Mouse (Mus musculus) testis, postnatal 10 days (tissue): Measurements from ENCODE around the gene Iqcf4.
"Not testable (repeated sequence)": the region's sequence is repeated elsewhere in the genome, so short reads cannot be mapped to it uniquely, and the experiment has no call there.

ENCODE experiments used
- DNase-seq: peaks from one replicate; pipeline ENCODE4 v3.0.0; 2021; ENCODE audit warnings: low spot score

Iqcf4 gene

GRCm38 (mm10) chr9:106570896-106571295 lies at the start of gene Iqcf4:
TSS of gene Iqcf4 (minus strand) at chr9:106570996.
- DNase-seq, result peak; percentile 24

- no peak for DNase-seq
Measured at GRCm38 (mm10) chr9:106617496-106617895, 46.7 kb upstream of the Iqcf4 start.

- no peak for DNase-seq
Measured at GRCm38 (mm10) chr9:106616306-106616705, 45.5 kb upstream of the Iqcf4 start.

- DNase-seq, result no peak
Measured at GRCm38 (mm10) chr9:106614616-106615015, 43.8 kb upstream of the Iqcf4 start.

- no peak for DNase-seq
Measured at GRCm38 (mm10) chr9:106613951-106614350, 43.2 kb upstream of the Iqcf4 start.

GRCm38 (mm10) chr9:106610727-106611126 lies 39.9 kb upstream of the Iqcf4 start:
- no peak for DNase-seq

GRCm38 (mm10) chr9:106600546-106600945 lies 29.8 kb upstream of the Iqcf4 start:
- peak; percentile 74 for DNase-seq

GRCm38 (mm10) chr9:106598466-106598865 lies 27.7 kb upstream of the Iqcf4 start:
- no peak for DNase-seq

GRCm38 (mm10) chr9:106595836-106596235 lies 25.0 kb upstream of the Iqcf4 start:
- no peak for DNase-seq

GRCm38 (mm10) chr9:106595402-106595801 lies 24.6 kb upstream of the Iqcf4 start:
- not testable (repeated sequence) for DNase-seq

- no peak for DNase-seq
Measured at GRCm38 (mm10) chr9:106592158-106592557, 21.4 kb upstream of the Iqcf4 start.

GRCm38 (mm10) chr9:106582552-106582951 lies 11.8 kb upstream of the Iqcf4 start:
- no peak for DNase-seq

- DNase-seq, result no peak
Measured at GRCm38 (mm10) chr9:106580016-106580415, 9.2 kb upstream of the Iqcf4 start.

GRCm38 (mm10) chr9:106576112-106576511 lies 5.3 kb upstream of the Iqcf4 start:
- no peak for DNase-seq

GRCm38 (mm10) chr9:106573366-106573765 lies 2.6 kb upstream of the Iqcf4 start:
- no peak for DNase-seq

GRCm38 (mm10) chr9:106572186-106572585 lies 1.4 kb upstream of the Iqcf4 start:
- DNase-seq, result no peak

- no peak for DNase-seq
Measured at GRCm38 (mm10) chr9:106566437-106566836, 4.4 kb downstream of the Iqcf4 start.

GRCm38 (mm10) chr9:106564025-106564424 lies 6.8 kb downstream of the Iqcf4 start:
- no peak for DNase-seq

GRCm38 (mm10) chr9:106562291-106562690 lies 8.5 kb downstream of the Iqcf4 start:
- no peak for DNase-seq

GRCm38 (mm10) chr9:106561531-106561930 lies 9.3 kb downstream of the Iqcf4 start, which contains the start of gene Iqcf3:
TSS of gene Iqcf3 (minus strand) at chr9:106561631.
- no peak for DNase-seq

- DNase-seq, result no peak
Measured at GRCm38 (mm10) chr9:106534975-106535374, 35.8 kb downstream of the Iqcf4 start.

GRCm38 (mm10) chr9:106534296-106534695 lies 36.5 kb downstream of the Iqcf4 start:
- no peak for DNase-seq

GRCm38 (mm10) chr9:106531833-106532232 lies 39.0 kb downstream of the Iqcf4 start:
- DNase-seq, result no peak

- DNase-seq, result no peak
Measured at GRCm38 (mm10) chr9:106519909-106520308, 50.9 kb downstream of the Iqcf4 start.

- DNase-seq, result no peak
Measured at GRCm38 (mm10) chr9:106519433-106519832, 51.4 kb downstream of the Iqcf4 start.
